Mouse (Mus musculus) liver, adult 2 months (tissue): ENCODE measurements around the gene Mapk13. TPM values are rescaled to one million over a fixed set of nuclear protein-coding genes. Genes with fewer than 3 reads are reported as not detected.

Source experiments
- DNase-seq: peaks from one replicate; pipeline ENCODE4 v3.0.0-alpha.2; 2011; ENCODE audit warnings: low read depth, low spot score; ENCODE audit errors: extremely low read depth
- H3K27ac ChIP-seq: fragments of 200-500 bp; replicated peaks from 2 replicates; pipeline ENCODE4 v1.5.1; 2012; ENCODE audit warnings: low read depth, mild to moderate bottlenecking, control low read depth, inconsistent platforms, low read length; ENCODE audit not compliant: insufficient read depth
- H3K27me3 ChIP-seq: fragments of 200-500 bp; 2 replicates; pipeline ENCODE4 v1.6.1; 2012; ENCODE audit warnings: mild to moderate bottlenecking, moderate library complexity, low read length, inconsistent platforms; ENCODE audit not compliant: control insufficient read depth, insufficient read depth
- H3K36me3 ChIP-seq: fragments of 200-500 bp; 2 replicates; pipeline ENCODE4 v1.6.1; 2012; ENCODE audit warnings: low read length, inconsistent platforms; ENCODE audit not compliant: control insufficient read depth, insufficient read depth
- H3K4me1 ChIP-seq: fragments of 200-500 bp; 2 replicates; pipeline ENCODE4 v1.6.1; 2011; ENCODE audit warnings: low read length; ENCODE audit not compliant: control insufficient read depth, insufficient read depth
- H3K4me3 ChIP-seq: fragments of 200-500 bp; 2 replicates; pipeline ENCODE4 v1.5.1; 2011; ENCODE audit warnings: low read depth, mild to moderate bottlenecking, control low read depth, low read length, moderate library complexity; ENCODE audit not compliant: insufficient read depth
- H3K79me2 ChIP-seq: fragments of 200-500 bp; 2 replicates; pipeline ENCODE4 v1.6.1; 2012; ENCODE audit warnings: inconsistent platforms, mild to moderate bottlenecking, low read length, moderate library complexity; ENCODE audit not compliant: control insufficient read depth, insufficient read depth
- H3K9ac ChIP-seq: fragments of 200-500 bp; 2 replicates; pipeline ENCODE4 v1.6.1; 2012; ENCODE audit warnings: low read depth, mild to moderate bottlenecking, control low read depth, inconsistent platforms, low read length
- CTCF ChIP-seq: fragments of 200-500 bp; IDR thresholded peaks from 2 replicates; pipeline ENCODE4 v1.5.1; 2011; ENCODE audit warnings: low read depth, low read length, control low read depth
- POLR2A ChIP-seq: fragments of 200-500 bp; IDR thresholded peaks from 2 replicates; pipeline ENCODE4 v1.6.1; 2011; ENCODE audit warnings: low read length, control low read depth; ENCODE audit not compliant: insufficient read depth; ENCODE audit errors: extremely low read depth
- WGBS: fragments of 180-500 bp; shearing (Covaris S2); methylation state at CpG from one replicate; pipeline ENCODE4 v1.1.7; 2018; 5-methylcytosine and 5-hydroxymethylcytosine counted together
- polyA plus RNA-seq: library from polyadenylated mRNA; depleted of rRNA; stranded (reverse); fragments of >200 nt; gene quantifications from 2 replicates; pipeline ENCODE4 v1.2.3, GENCODE M21; 2012
- total RNA-seq: library from RNA; depleted of rRNA; stranded (reverse); fragments of >200 nt; gene quantifications from 2 replicates; pipeline ENCODE4 v1.2.3, GENCODE M21; 2014

Mapk13 gene
- total and polyA plus RNA-seq, 2 experiments = 0.22 to 0.65 TPM

DNA sequence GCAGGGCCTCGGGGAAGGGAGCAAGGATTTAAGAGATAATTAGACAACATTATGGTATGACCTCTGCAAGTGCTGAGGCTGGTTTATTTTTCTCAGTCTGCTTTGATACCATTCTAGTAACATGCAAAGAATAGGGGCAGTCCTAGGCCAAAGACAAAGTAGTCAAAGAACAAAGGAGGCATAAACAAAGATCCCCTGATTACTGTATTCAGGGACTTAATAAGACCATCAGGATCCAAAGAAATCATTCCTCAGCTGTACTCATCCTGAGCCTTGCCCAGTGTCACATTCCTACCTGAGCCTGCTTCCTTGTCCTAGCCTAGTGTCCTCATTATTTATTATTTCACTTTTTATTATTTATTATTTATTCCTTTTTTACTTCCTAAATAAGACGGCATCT, 51.1 kb downstream of the Mapk13 start:
- Histone ChIP-seq H3K27me3 (no peaks in the 10 kb centered on the region), H3K27ac (no peak overlapping the region), H3K36me3 (peaks cover 29% of the 10 kb centered on the region), H3K4me3 (no peak overlapping the region), H3K4me1 (no peaks in the 10 kb centered on the region), H3K9ac (no peak overlapping the region), H3K79me2 (no peaks in the 10 kb centered on the region)
- DNase-seq = no peak
- 84% methylated on average over 2 of the region's 2 CpGs for WGBS
- TF ChIP-seq CTCF (no peak), POLR2A (no peak)

DNA sequence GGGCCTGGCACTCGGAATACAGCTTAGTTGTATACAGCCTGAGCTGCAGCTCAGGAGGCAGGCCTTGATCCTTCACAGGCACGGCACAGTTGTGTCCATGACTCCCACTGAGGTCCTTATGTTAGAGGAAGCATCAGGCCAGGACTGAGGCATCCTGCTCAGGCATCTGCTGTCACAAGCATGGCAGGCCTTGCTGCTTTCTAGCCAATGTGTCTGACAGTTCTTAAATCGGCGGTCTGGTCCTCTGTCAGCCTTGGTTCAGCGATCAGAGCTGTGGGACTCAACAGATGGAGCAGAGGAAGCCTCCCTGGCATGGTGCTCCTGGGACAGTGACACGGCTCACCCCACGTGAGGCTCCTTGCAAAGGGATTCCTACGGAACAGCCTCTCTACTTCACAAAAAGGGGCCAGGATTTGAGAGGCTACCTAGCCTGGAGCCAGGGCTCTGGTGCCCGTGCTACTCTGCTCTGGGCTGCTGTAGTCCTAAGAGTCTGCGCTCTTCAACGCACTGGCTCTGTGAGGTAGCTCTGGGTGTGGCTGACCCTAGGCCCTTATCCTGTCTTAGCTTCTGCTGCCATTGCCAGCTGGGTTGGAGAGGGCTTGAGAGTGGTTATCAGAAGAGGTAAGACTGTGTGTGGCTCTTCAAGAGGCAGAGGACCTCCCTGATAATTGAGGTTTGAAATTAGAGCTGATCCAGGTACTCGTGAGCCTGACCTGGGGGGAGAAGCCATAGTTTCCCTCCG, 54.1 kb downstream of the Mapk13 start:
- no peak for TF ChIP-seq POLR2A
- H3K79me2 ChIP-seq = no peaks in the 10 kb centered on the region
- H3K36me3 ChIP-seq = peaks cover 25% of the 10 kb centered on the region
- no peak overlapping the region for H3K9ac ChIP-seq
- DNase-seq = no peak
- H3K27ac ChIP-seq = no peak overlapping the region
- no peak overlapping the region for H3K4me3 ChIP-seq
- no peaks in the 10 kb centered on the region for H3K27me3 ChIP-seq
- 93% methylated on average over 13 of the region's 13 CpGs for WGBS
- H3K4me1 ChIP-seq = no peaks in the 10 kb centered on the region

DNA sequence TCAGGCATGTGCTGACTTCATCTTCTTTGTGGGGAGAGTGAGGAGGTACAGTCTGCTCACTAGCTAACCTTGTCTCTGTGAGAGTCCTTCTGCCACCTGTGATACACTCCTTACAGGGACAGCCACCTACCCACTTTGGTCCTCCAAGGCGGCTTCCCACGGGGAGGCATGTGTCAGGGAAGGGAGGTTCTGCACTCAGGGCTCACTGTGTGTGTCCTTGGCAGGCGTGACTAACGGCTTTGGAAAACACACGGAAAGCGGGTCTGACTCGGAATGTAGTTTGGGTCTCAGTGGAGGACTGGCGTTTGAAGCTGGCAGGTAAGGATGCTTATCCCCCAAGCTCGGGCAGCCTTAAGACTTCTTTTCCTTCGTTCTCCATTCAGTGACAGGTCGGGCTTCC, 54.7 kb downstream of the Mapk13 start:
- no peak overlapping the region for H3K4me3 ChIP-seq
- TF ChIP-seq POLR2A = no peak
- TF ChIP-seq CTCF = no peak
- no peak overlapping the region for H3K27ac ChIP-seq
- H3K27me3 ChIP-seq = no peaks in the 10 kb centered on the region
- H3K4me1 ChIP-seq = no peaks in the 10 kb centered on the region
- H3K9ac ChIP-seq = no peak overlapping the region
- H3K36me3 ChIP-seq = peaks cover 25% of the 10 kb centered on the region
- no peaks in the 10 kb centered on the region for H3K79me2 ChIP-seq
- DNase-seq = no peak
- 94% methylated on average over 11 of the region's 11 CpGs for WGBS

DNA sequence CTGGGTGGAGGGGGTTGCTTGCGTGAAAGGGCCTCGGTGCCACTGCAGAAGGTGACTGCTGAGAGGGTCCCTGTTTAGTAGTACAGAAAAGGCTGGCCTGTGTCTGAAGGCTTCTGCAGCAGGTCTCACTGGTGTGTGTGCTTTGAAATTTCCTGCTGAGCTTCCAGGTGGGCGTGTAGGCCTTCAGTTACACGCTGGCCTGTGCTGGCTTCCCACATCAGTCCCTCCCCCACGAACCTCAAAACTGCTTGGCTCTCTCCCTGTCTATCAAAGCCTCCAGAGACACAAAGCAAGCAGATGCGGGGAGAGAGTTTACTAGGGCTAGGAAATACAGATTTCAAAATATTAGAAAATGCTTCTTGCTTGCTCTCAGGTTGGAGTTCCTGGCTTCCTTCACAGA, 55.8 kb downstream of the Mapk13 start:
- H3K36me3 ChIP-seq = peaks cover 23% of the 10 kb centered on the region
- H3K9ac ChIP-seq = no peak overlapping the region
- H3K27me3 ChIP-seq = no peaks in the 10 kb centered on the region
- no peaks in the 10 kb centered on the region for H3K4me1 ChIP-seq
- no peak for DNase-seq
- H3K79me2 ChIP-seq = no peaks in the 10 kb centered on the region
- TF ChIP-seq POLR2A (no peak), CTCF (no peak)
- H3K27ac ChIP-seq = no peak overlapping the region
- 88% methylated on average over 6 of the region's 6 CpGs for WGBS
- no peak overlapping the region for H3K4me3 ChIP-seq

DNA sequence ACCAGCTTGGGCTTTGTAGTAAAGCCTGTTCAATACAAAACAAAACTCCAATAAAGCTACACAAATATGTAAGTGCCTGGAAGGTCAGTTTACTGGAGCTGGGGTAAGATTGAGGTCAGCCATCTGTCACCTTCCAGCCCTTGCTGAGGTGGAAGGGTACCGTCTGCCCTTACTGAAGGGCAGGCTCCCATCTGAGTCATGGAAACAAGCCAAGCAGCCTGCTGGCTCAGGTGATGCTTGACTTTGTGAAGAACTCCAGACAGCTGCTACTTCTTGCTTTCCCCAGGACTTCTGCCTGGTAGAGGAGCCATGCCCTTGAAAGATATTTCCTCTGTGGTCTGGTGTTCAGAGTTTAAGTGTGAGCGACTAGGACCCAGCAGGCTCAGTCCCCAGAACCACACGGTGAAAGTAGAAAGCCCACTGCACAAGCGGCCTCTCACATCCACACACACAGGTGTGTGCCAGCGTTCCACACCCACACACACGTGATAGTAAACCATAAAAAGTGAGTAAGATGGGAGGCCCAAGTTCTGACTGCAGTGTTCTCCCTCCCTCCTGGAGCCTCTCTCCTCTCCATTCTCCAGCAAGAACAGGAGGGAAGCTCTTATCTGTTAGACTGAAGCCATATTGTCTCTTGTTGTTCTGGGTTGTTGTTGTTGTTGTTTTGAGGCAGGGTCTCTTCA, 56.4 kb downstream of the Mapk13 start:
- no peaks in the 10 kb centered on the region for H3K27me3 ChIP-seq
- no peaks in the 10 kb centered on the region for H3K79me2 ChIP-seq
- no peak overlapping the region for H3K27ac ChIP-seq
- no peak overlapping the region for H3K9ac ChIP-seq
- no peak overlapping the region for H3K4me3 ChIP-seq
- WGBS = 88% methylated on average over 6 of the region's 6 CpGs
- no peak for DNase-seq
- no peaks in the 10 kb centered on the region for H3K4me1 ChIP-seq
- TF ChIP-seq POLR2A (no peak), CTCF (no peak)
- peaks cover 22% of the 10 kb centered on the region for H3K36me3 ChIP-seq

GRCm38 (mm10) chr17:28827665-28828231, 58.7 kb downstream of the Mapk13 start:
- no peaks in the 10 kb centered on the region for H3K79me2 ChIP-seq
- H3K4me1 ChIP-seq = no peaks in the 10 kb centered on the region
- peaks cover 19% of the 10 kb centered on the region; the same call in 1 of the 2 replicates for H3K36me3 ChIP-seq
- H3K9ac ChIP-seq = no peak overlapping the region
- WGBS = 86% methylated on average over 8 of the region's 8 CpGs
- no peak for DNase-seq
- TF ChIP-seq CTCF (0 out of 2 replicates have a peak, but pooled peaks have one; percentile 3), POLR2A (no peak)
- no peaks in the 10 kb centered on the region for H3K27me3 ChIP-seq
- H3K27ac ChIP-seq = no peak overlapping the region
- H3K4me3 ChIP-seq = no peak overlapping the region
